Mouse (Mus musculus) A20 (cell line): ENCODE data around the gene Tmod3.
A peak's percentile ranks its signal among the peaks of the same experiment; 100 is the strongest.
"Not testable (repeated sequence)": the region's sequence is repeated elsewhere in the genome, so short reads cannot be mapped to it uniquely, and the experiment has no call there.

ENCODE experiments used
- DNase-seq: peaks from one replicate; pipeline ENCODE4 v3.0.0-alpha.2; 2011; ENCODE audit warnings: low read depth, low spot score

The Tmod3 gene

DNA sequence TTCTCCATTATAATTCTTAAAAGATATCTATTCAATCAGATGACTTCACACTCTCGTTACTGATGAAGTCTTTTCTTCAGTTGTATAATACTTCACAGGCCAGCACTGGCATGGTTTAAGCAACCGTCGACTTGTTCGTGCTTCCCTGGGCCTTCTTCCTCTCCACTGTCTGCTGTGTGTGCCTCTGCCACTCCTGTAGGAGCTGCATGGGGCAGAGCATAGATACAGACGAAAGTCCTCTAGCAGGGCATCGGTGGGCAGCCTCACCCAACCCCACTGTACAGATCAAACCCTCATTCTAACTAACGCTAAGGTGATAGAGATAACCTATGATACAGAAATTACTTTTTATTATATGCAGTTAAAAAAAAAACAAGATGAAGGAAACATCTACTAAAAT is 60.9 kb downstream of the Tmod3 start:
- no peak for DNase-seq

DNA sequence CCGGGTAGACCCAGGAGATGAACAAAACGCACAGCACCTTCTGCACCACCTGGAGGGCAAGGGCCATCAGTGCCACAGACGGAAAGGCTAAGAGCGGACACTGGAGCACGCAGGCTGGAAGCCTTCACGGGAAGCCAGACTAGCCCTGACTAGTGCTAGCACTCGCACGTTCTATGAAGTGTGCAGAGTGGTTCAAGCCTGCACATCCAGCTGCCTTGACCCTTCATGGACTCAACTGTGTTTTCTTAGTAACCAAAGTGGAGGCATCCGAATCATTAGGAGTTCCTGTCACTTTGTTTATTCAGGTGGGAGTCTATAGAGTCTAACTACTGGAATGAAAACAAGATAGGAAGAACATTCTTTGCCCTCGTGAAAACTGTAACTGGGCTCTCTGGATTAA is 63.5 kb downstream of the Tmod3 start:
- DNase-seq: no peak

DNA sequence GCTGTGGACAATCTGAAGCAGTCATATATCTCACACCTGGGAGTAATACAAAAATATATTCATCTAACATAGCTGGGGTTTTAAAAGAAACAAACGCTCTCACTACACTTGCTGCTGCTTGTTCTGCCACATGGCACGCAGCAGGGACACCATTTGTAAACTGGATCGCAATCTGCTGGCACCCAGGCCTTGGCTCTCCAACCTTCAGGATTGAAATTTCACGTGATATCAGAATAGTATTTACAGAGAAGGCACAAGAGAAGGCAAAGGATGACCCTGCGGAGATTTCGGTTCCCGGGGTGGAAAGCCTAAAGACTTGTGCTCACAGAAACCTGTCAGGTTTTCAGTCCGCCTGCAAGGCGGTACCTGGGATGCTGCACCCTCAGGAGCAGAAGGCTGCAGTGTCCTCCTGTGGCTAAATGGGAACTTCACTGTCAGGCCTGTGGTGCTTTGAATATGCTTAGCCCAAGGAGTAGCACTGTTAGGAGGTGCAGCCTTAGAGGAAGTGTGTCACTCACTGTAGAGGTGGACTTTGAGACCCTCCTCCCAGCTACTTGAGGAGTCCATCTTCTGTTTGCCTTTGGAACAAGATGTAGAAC is 65.0 kb downstream of the Tmod3 start:
- DNase-seq: no peak

DNA sequence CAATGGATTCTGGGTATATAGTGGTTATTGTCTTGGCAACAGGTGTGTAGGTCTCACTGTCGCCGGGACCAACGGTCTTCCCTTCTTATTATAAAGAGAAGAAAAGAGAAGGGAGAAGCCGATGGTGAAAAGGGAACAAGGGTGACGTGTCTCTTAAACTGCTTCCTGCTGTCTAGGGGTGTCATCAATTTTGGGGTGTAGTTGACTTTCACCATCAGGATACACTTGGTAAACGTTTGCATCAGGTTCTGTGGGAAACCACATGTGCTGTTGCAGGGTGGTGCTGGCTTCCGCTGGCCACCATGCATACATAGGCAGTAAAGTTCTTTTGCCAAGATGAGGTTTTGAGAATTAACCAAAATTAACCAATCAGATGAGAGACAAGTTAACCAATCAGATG is 71.2 kb downstream of the Tmod3 start:
- DNase-seq: not testable (repeated sequence)

DNA sequence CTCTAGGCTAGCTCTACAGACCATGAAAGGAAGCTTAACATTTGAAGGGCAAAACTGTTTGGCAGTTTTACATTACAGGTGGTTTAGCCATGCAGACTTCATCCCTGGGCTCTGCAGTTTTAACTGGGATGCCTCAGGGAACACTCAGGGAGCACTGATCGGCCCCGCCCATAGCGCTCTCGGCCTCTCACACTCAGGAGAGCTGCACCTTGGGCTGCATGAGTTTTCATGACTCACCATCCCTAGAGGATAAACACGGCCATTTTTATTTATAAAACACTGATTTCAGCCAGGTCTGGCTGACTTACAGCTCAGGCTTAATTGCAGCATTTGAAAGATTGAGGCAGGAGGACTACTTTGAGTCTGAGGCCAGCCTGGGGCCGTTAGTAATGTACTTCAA is 74.2 kb downstream of the Tmod3 start:
- DNase-seq: no peak

DNA sequence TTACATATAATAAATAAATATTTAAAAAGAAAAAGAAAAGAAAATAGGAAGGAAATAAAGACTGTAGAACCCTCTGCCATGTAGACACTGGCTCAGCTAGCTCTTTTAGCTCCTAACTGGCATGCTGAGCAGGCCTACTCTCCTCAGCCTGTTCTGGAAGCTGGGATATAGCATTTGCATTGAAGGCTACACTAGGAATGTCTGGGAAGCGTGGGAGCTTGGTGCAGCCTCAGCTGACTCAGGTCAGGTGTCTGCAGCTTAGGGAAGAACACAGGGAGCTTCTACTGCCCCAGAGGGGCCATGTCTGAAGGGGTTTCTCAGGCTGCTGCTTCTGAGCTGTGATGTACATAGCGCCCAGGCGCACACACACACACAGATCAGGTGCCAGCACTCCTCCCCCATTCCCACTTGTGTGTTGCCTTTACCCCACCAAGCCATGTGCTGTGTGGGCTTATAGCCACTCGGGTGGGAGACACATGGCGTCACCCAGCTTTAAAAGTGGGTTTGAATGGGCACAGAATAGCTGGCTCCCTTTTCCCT is 78.9 kb downstream of the Tmod3 start:
- DNase-seq: no peak

DNA sequence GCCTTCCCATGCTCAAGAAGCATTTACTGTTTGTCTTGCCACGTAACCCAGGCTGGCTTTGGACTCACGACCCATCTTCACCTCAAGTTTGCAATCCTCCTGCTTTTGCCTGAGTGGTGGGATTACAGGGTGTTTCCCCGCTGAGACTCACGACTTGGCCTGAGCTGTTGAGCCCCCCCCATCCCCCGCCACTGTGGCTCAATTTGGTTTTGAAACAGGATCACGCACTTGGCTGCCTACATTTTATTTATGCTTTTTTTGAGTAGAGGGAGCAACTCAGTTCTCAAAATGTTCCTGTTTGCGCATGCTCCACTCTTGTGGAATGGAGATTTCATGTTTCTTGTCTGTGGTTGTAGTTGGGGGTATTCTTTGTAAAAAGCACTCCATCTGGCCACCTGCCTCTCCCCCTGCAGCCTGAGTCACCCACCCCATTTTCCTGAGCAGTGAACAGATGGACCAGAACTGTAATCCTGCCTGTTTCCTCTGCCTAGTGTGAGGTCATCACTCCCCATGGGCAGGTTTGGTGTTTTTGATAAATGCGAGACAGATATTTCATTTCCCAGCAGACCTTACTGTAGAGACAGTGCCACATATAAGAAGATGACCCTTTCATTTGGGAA is 80.2 kb downstream of the Tmod3 start:
- DNase-seq: no peak

DNA sequence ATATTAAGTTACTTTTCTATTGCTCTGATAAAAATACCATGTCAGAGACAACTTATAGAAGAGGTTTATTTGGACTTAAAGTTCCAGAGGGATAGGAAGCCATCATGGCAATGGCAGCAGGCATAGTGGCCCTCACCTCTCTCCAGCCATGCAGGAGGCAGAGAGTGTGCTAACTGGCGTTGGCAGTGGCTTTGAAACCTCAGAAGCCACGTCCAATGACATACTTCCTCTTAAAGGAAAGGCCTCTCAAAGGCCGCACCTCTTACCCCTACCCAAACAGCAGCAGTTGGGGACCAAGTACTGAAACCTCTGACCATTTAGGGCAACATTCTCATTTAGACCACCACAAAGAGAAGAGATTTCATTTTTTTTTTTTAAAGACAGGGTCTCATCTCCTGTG is 82.2 kb downstream of the Tmod3 start:
- DNase-seq: no peak

DNA sequence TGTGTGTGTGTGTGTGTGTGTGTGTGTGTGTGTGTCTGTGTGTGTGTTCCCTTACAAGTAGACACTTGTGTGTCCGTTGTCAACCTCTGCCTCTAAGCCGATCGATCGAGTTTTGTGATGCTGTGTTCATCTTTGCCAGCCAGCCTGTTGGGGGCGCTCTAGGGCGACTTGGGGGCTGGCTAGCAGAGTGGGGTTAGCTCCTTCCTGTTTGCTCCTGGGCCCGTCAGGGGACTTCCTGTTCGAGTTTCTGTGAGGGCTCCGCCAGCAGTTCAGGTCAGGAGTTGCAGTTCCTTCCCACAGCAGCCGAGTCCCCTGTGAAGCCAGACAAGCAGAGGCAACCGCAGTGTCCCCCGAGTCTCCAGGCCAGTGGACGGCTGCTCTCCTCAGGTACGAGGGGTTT is 91.2 kb downstream of the Tmod3 start:
- peak; percentile 96 for DNase-seq

DNA sequence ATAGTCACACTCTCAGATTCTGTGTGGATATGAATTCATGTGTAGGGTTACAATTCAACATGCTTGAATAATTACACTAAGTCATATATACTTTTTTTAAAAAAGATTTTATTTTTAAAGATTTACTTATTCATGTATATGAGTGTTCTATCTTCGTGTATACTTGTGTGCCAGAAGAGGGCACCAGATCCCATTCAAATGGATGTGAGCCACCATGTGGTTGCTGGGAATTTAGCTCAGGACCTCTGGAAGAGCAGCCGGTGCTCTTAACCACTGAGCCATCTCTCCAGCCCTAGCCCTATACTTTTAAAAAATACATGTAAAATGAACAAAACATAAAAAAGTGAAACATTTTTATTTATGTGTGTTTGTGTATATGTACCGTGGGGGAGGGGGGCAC is 91.9 kb downstream of the Tmod3 start:
- DNase-seq: peak; percentile 24

DNA sequence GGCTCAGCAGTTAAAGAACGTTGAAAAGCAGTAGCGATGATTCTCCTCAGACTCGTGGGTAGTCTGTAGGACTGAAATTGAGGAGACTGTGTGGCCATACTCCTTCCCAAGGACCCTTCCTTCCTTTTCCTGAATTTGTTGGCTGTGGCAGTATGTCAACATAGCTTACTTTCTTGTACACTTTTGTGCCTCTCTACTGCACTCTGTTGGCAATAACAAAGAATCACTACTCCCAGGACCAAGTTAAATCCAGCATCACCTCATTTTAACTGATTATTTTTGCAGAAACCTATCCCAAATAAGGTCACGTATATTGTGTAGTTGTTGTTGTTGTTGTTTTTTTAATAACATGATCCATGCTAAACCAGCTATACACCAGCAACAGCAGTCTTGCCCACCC is 92.8 kb downstream of the Tmod3 start:
- DNase-seq: peak; percentile 28

DNA sequence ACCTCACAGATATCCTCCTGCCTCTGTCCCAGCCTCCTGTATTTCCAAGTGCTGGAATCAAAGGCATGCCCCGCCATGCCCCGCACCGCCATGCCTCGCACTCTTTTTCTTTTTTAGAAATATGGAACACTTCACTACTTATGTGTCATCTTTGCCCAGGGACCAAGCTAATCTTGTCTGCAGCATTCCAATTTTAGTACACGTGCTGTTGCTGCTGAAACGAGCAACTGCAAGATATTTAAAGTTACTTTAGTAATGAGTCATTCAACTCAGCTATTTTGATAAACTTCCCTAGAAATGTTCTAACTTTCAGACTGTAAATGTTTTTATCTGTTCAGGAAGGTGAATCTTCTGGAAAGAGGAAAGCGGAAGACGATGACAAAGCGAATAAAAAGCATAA is 93.6 kb downstream of the Tmod3 start:
- no peak for DNase-seq

DNA sequence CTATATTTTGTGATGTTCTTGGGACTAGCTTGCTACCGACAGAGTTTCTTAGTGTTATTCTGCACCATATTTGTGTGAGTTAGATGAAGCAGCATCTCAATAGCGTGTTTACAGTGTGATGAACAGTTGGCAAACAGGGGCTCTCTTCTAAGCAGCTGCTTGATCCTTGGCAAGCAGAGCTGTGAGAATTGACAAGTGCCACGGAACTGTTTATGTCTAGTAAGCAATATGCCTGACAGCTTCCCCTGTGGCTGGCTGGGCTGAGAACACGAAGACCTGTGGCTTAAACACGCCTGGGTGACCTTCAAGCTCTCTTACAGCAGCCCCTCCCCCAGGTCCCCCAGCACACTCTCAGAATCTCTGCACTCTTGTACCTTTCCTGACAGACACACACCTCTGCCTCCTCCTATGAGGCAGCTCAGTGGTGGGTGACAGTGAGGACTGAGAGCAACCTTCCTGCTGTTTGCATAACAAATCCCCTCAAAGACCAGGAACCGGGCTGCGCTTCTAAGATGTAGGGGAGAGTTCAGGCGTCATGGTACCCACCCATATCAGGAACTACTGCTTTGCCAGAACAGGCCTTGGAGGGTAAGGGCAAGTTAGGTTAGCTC is 96.3 kb downstream of the Tmod3 start:
- no peak for DNase-seq

DNA sequence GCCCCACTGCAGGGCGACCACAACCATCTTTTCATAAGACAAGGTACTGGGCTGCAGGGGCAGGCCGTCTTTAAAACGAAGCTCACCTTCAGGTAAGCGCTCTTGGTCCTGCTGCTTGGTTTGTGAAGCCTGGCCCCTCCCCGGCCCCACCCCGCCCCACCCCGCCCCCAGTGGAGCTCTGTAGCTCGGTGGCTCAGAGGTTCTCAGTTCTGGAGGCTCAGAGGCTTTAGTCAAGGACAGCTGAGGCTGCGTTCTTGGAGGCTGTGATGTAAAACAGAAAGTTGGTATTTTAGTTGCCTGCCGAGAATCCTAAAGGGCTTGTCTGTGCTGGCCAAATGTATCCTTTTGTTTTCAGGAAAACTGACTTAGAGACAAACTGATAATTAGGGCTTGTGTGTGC is 103.8 kb downstream of the Tmod3 start:
- no peak for DNase-seq

DNA sequence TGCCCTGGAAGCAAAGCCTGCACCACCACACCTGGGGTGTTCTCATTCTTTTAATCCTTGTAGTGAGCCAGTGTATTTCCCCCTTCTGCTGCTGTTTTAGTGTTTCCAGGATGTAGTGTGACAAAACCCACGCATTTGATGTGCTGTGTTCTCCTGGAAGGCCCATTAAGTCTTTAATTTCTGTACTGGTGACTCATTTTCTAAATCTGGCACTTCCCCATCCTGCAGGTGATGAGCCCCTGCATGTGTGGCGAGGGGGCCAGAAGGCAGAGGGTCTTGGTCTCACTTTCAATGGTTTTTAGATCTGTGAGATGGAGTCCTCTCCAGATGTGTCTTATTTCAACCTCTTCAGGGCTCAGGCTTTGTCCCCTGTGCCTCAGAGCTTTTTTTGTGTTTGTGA is 105.5 kb downstream of the Tmod3 start:
- peak; percentile 54 for DNase-seq

DNA sequence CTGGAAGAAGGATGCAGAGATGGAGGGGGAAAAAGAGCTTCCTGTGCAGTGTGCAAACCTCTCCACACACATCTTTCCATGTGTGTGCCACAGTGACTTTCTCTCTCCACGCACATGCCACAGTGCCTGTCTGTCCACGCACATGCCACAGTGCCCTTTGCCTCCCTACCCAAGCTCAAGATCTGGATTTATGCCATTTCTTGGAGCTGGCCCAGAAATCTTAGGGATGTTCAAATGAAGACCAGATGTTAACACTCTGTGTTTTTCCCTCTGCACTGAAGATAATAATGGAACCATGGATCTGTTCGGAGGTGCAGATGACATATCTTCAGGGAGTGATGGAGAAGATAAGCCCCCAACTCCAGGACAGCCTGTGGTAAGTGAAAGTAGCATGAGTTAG is 111.4 kb downstream of the Tmod3 start:
- DNase-seq: no peak
